Mouse (Mus musculus) cortical plate, adult 2 months (tissue): ENCODE measurements around the gene Olfr397. TPM values are rescaled to one million over a fixed set of nuclear protein-coding genes. Genes with fewer than 3 reads are reported as not detected.

Experiments
- H3K27ac ChIP-seq: fragments of 200-500 bp; 2 replicates; pipeline ENCODE4 v1.5.1; 2012; ENCODE audit warnings: low read length, control low read depth, inconsistent platforms; ENCODE audit not compliant: insufficient read depth
- H3K4me1 ChIP-seq: fragments of 200-500 bp; 2 replicates; pipeline ENCODE4 v1.6.1; 2011; ENCODE audit warnings: low read length; ENCODE audit not compliant: control insufficient read depth, insufficient read depth
- H3K4me3 ChIP-seq: fragments of 200-500 bp; 2 replicates; pipeline ENCODE4 v1.5.1; 2011; ENCODE audit warnings: mild to moderate bottlenecking, low read length, control low read depth; ENCODE audit not compliant: insufficient read depth
- CTCF ChIP-seq: fragments of 200-500 bp; IDR thresholded peaks from 2 replicates; pipeline ENCODE4 v1.5.1; 2011; ENCODE audit warnings: mild to moderate bottlenecking, control low read depth, low read length; ENCODE audit not compliant: insufficient read depth; ENCODE audit errors: extremely low read depth
- POLR2A ChIP-seq: fragments of 200-500 bp; IDR thresholded peaks from 2 replicates; pipeline ENCODE4 v1.6.1; 2011; ENCODE audit warnings: mild to moderate bottlenecking, low read length, control low read depth; ENCODE audit not compliant: insufficient read depth; ENCODE audit errors: extremely low read depth
- polyA plus RNA-seq: library from polyadenylated mRNA; depleted of rRNA; stranded (reverse); fragments of >200 nt; gene quantifications from 2 replicates; pipeline ENCODE4 v1.2.3, GENCODE M21; 2012; rRNA removed

The Olfr397 gene
- not detected in 2 replicates for polyA plus RNA-seq

DNA sequence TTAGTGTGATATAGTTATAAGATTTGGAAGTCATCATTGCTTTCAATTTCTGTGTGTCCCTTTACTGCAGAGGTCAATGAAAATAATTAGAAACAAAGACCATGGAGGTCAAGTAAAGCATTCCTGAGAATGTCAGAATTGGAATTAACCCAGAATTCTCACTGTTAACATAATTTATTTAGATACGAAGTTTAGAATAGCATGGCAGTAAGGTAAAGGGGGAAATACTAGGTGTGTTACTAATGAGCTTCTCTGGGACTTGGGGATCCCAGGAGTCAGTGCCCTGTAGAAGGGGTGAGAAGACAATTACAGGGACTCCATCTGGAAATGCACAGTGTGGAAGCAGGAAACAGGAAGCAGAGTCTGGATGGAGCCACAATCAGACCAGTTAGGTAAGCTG, at the start of gene Olfr397:
Gene Olfr397, plus strand, starts transcription at position 301 of the 400 bp plus-strand sequence.
- no peaks in the 10 kb centered on the region for H3K4me1 ChIP-seq
- TF ChIP-seq POLR2A, result no peak
- no peak for TF ChIP-seq CTCF
- no peak within 1 kb of the TSS for H3K27ac ChIP-seq
- H3K4me3 ChIP-seq, result no peak within 1 kb of the TSS

DNA sequence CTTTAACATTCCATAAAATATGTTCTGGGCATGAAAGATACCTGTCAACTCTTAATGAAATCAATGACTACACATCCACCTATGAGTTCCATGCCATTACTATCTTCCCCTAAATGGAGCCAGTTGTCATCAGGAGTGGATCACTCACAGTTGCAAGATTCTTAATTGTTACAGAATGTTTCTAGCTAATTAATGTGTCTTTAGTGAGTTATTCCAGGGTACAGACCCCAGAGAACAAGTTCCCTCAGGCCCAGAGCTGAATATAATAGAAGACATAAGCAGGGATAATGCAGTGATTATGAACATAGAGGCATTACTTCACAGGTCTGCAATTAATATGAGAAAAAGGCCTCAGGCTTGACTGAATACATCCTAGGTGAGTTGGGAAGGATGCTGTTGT, 24.2 kb upstream of the Olfr397 start, which contains the start of gene Olfr23:
Gene Olfr23, plus strand, starts transcription at position 301 of the 400 bp plus-strand sequence.
- no peak for TF ChIP-seq CTCF
- no peak for TF ChIP-seq POLR2A
- H3K4me3 ChIP-seq, result no peak within 1 kb of the TSS
- H3K27ac ChIP-seq, result no peak within 1 kb of the TSS
- no peaks in the 10 kb centered on the region for H3K4me1 ChIP-seq

DNA sequence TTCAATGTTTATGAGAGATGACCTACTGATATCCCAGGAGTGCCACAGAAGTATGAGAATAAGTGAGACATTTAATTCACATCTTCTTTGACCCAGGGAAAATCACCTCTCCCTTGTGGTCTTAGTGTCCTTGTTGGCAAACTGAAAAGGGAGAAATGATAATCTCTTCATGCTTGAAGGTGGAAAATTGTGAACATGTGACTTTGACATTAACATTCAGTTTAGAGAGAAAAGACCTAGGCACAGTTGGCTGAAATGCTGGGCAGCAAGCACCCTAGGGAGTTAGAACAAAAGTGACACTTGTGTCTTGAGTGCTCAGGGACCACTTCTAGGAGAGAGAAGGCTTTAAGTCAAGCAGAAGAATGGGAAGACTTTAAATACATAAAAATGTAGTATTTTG, 29.7 kb downstream of the Olfr397 start, which contains the start of gene Olfr398:
Gene Olfr398, minus strand, starts transcription at position 101 of the 400 bp plus-strand sequence.
- no peak within 1 kb of the TSS for H3K27ac ChIP-seq
- no peak for TF ChIP-seq CTCF
- no peaks in the 10 kb centered on the region for H3K4me1 ChIP-seq
- H3K4me3 ChIP-seq, result no peak within 1 kb of the TSS

DNA sequence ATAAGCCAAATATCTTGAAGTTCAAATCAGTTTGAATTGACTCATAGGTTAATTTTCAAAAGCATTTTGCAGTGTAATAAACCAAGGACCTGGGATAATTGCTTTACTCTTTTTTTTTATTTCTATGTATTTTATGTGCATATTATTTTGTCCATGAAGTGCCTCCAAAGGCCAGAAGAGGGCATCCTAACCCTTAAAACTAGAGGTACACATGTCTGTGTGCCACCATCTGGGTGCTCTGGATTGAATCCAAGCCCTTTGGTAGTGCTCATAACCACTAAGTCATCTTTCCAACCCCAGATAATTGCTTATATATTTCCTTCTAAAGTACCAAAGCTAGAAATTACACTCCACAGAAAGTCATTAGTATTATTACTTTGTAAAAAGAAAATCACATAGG, 32.5 kb downstream of the Olfr397 start:
- Histone ChIP-seq H3K4me1 (no peaks in the 10 kb centered on the region), H3K4me3 (no peak overlapping the region), H3K27ac (no peak overlapping the region)
- TF ChIP-seq CTCF (no peak), POLR2A (no peak)

Other genes starting within 250 kb of the Olfr397 start
- not detected in 2 replicates for gene Olfr389, start 180.1 kb upstream of the Olfr397 start, polyA plus RNA-seq
- not detected in 2 replicates for gene Olfr390, start 177.9 kb upstream of the Olfr397 start, polyA plus RNA-seq
- gene Olfr391-ps, start 157.8 kb upstream of the Olfr397 start, polyA plus RNA-seq, result not detected in 2 replicates
- gene Olfr392, start 143.8 kb upstream of the Olfr397 start, polyA plus RNA-seq, result not detected in 2 replicates
- not detected in 2 replicates for gene Olfr393, start 109.4 kb upstream of the Olfr397 start, polyA plus RNA-seq
- not detected in 2 replicates for gene Olfr394, start 70.0 kb upstream of the Olfr397 start, polyA plus RNA-seq
- gene Olfr395, start 51.5 kb upstream of the Olfr397 start, polyA plus RNA-seq, result not detected in 2 replicates
- gene Olfr23, start 24.1 kb upstream of the Olfr397 start, polyA plus RNA-seq, result not detected in 2 replicates
- gene Olfr398, start 29.6 kb downstream of the Olfr397 start, polyA plus RNA-seq, result not detected in 2 replicates
- gene Olfr139, start 95.7 kb downstream of the Olfr397 start, polyA plus RNA-seq, result not detected in 2 replicates
- not detected in 2 replicates for gene Olfr399, start 95.8 kb downstream of the Olfr397 start, polyA plus RNA-seq
- gene Zfp616, start 109.1 kb downstream of the Olfr397 start, polyA plus RNA-seq, result not detected in 2 replicates
- gene Olfr401, start 152.9 kb downstream of the Olfr397 start, polyA plus RNA-seq, result not detected in 2 replicates
- not detected in 2 replicates for gene Olfr402, start 192.7 kb downstream of the Olfr397 start, polyA plus RNA-seq
- not detected in 2 replicates for gene Olfr403, start 225.4 kb downstream of the Olfr397 start, polyA plus RNA-seq